Mouse (Mus musculus) stomach, postnatal 0 days (tissue): ENCODE data around the gene Gpbar1. TPM values are rescaled to one million over a fixed set of nuclear protein-coding genes. Genes with fewer than 3 reads are reported as not detected.

Source experiments
- ATAC-seq: fragments of 200-750 bp; cut with Nextera tagmentation; 2 replicates; pipeline ENCODE4 v1.8.0; 2017; ENCODE audit not compliant: low FRiP score, low TSS enrichment
- DNase-seq: peaks from one replicate; pipeline ENCODE4 v3.0.0-alpha.2; 2016; ENCODE audit warnings: low spot score
- H3K27ac ChIP-seq: fragments of 300-500 bp; sonication (generic); replicated peaks from 2 replicates; pipeline ENCODE4 v1.5.1; 2014; ENCODE audit warnings: mild to moderate bottlenecking, control low read depth
- H3K27me3 ChIP-seq: fragments of 300-500 bp; sonication (generic); 2 replicates; pipeline ENCODE4 v1.6.1; 2014; ENCODE audit warnings: low read length; ENCODE audit not compliant: control insufficient read depth, insufficient read depth
- H3K36me3 ChIP-seq: fragments of 300-500 bp; sonication (generic); 2 replicates; pipeline ENCODE4 v1.6.1; 2014; ENCODE audit warnings: low read length, mixed read lengths; ENCODE audit not compliant: control insufficient read depth, insufficient read depth
- H3K4me1 ChIP-seq: fragments of 300-500 bp; sonication (generic); replicated peaks from 2 replicates; pipeline ENCODE4 v1.6.1; 2014; ENCODE audit warnings: antibody characterized with exemption; ENCODE audit not compliant: control insufficient read depth, insufficient read depth
- H3K4me2 ChIP-seq: fragments of 300-500 bp; sonication (generic); replicated peaks from 2 replicates; pipeline ENCODE4 v1.6.1; 2014; ENCODE audit warnings: low read depth, mild to moderate bottlenecking, control low read depth, moderate library complexity
- H3K4me3 ChIP-seq: fragments of 300-500 bp; sonication (generic); 2 replicates; pipeline ENCODE4 v1.5.1; 2014; ENCODE audit warnings: low read depth, low read length, control low read depth
- H3K9ac ChIP-seq: fragments of 300-500 bp; sonication (generic); 2 replicates; pipeline ENCODE4 v1.6.1; 2014; ENCODE audit warnings: mild to moderate bottlenecking, low read length, control low read depth, mixed read lengths
- H3K9me3 ChIP-seq: fragments of 300-500 bp; sonication (generic); 2 replicates; pipeline ENCODE4 v1.6.1; 2016; ENCODE audit warnings: low read length; ENCODE audit not compliant: control insufficient read depth
- CTCF ChIP-seq: IDR thresholded peaks from 2 replicates; pipeline ENCODE4 v1.5.1; 2016; ENCODE audit warnings: antibody characterized with exemption, low read depth, mild to moderate bottlenecking, moderate library complexity
- EP300 ChIP-seq: optimal IDR thresholded peaks from 2 replicates; pipeline ENCODE3; 2016; ENCODE audit warnings: antibody characterized with exemption
- WGBS: fragments of 180-500 bp; shearing (Covaris S2); extraction: QIAGEN DNeasy Blood & Tissue Kit; methylation state at CpG from one replicate; pipeline ENCODE4 v1.1.7; 2014; 5-methylcytosine and 5-hydroxymethylcytosine counted together
- polyA plus RNA-seq: library from polyadenylated mRNA; unstranded; fragments of >200 nt; fragmentation: Nextera tagmentation; extraction: Ambion mirVana; gene quantifications from 2 replicates; pipeline ENCODE4 v1.2.1, GENCODE M21; 2015

Gene Gpbar1
- polyA plus RNA-seq, 1 experiment from 2014 or later: 0.63 TPM

DNA sequence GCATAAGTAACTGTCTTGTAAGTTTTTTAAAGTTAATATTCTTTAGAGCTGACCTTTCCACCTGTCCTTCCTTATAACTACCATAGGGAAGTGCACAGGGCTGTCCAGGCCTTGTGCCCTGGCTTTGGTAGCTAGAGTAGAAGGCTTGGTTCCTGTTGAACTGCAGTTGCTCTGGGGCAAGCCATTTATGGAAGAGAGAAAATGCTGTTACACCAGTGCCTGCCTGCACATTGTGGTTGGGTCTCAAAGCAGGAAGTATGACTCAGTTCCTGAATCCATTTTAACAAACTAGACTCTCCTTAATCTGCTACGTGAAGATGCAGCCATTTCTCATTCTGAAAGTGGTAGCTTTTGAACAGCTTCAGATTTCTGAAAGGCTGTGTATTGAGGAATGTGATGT lies 29.6 kb upstream of the Gpbar1 start:
- 19% methylated on average over 1 of the region's 1 CpGs for WGBS
- Histone ChIP-seq H3K4me3 (no peak overlapping the region), H3K36me3 (peaks cover 17% of the 10 kb centered on the region), H3K4me2 (no peak overlapping the region), H3K27me3 (no peaks in the 10 kb centered on the region), H3K27ac (peak overlapping the region; percentile 81), H3K9ac (0 out of 2 replicates have a peak overlapping the region, but pooled peaks have one; percentile 18), H3K9me3 (no peaks in the 10 kb centered on the region), H3K4me1 (peaks cover 2% of the 10 kb centered on the region; the same call in 1 of the 2 replicates)
- ATAC-seq: peak; percentile 85
- TF ChIP-seq EP300 (no peak), CTCF (no peak)
- peak; percentile 42 for DNase-seq

DNA sequence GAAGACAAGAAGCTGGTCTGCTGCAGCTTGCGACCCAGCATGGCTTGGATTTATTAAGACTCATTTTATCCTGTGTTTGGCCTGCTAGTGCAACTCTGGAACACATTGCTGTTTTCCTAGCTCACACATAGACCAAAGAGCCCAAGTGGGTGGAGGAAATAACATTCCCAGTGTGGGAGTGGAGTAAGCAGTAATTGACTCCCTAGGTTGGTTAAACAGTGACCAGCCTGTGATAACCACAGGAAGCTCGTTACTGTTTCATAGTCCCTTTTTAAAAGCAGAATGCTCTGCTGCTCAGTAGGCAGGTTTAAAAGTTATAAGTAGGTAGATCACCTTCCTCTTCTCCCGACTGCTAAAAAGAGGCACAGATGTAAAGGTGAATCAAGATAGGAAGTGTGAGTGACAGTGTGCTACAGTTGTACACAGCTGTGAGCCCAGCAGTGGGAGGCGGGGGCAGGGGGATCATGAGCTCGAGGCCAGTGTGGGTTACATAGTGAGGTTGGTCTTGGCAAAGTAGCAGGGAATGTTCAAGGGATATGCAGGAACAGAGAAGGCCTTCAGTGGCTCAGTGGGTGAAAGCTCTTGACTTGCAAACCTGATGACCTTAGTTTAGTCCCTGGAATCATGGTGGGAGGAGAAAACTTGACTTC lies 28.9 kb upstream of the Gpbar1 start:
- H3K27ac ChIP-seq: peak overlapping the region; percentile 81
- no peak for TF ChIP-seq EP300
- no peak for TF ChIP-seq CTCF
- peak; percentile 88 for ATAC-seq
- H3K4me3 ChIP-seq: no peak overlapping the region
- H3K4me1 ChIP-seq: peaks cover 2% of the 10 kb centered on the region; the same call in 1 of the 2 replicates
- no peaks in the 10 kb centered on the region for H3K9me3 ChIP-seq
- no peaks in the 10 kb centered on the region for H3K27me3 ChIP-seq
- peak overlapping the region; percentile 41; the same call in 1 of the 2 replicates for H3K9ac ChIP-seq
- peak; percentile 49 for DNase-seq
- H3K4me2 ChIP-seq: no peak overlapping the region
- WGBS: 45% methylated on average over 5 of the region's 5 CpGs
- peaks cover 17% of the 10 kb centered on the region for H3K36me3 ChIP-seq

DNA sequence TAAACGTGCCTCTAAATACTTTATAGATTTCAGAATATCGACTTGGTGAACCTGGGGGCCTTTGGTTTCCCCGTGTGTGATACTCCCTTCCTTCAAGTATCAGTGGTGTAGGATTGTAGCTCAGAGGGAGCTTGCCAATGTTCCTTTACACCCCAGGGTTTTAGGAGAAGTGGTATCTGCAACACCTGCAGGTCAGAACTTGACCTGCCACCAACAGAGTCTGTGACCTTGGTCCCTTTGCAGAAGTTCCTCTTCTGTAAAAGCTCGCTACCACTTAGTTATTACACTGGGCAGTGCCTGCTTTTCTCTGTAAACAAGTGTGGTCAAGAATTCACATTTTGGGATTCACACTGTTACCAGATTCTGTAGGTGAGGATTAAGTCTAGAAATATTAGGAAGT lies 28.3 kb upstream of the Gpbar1 start:
- Histone ChIP-seq H3K4me1 (peaks cover 2% of the 10 kb centered on the region; the same call in 1 of the 2 replicates), H3K27ac (no peak overlapping the region), H3K4me3 (no peak overlapping the region), H3K9ac (no peak overlapping the region), H3K4me2 (no peak overlapping the region), H3K36me3 (peaks cover 17% of the 10 kb centered on the region), H3K27me3 (no peaks in the 10 kb centered on the region), H3K9me3 (no peaks in the 10 kb centered on the region)
- 76% methylated on average over 4 of the region's 4 CpGs for WGBS
- ATAC-seq (no peak), DNase-seq (no peak)
- TF ChIP-seq CTCF: no peak
- TF ChIP-seq EP300: no peak

DNA sequence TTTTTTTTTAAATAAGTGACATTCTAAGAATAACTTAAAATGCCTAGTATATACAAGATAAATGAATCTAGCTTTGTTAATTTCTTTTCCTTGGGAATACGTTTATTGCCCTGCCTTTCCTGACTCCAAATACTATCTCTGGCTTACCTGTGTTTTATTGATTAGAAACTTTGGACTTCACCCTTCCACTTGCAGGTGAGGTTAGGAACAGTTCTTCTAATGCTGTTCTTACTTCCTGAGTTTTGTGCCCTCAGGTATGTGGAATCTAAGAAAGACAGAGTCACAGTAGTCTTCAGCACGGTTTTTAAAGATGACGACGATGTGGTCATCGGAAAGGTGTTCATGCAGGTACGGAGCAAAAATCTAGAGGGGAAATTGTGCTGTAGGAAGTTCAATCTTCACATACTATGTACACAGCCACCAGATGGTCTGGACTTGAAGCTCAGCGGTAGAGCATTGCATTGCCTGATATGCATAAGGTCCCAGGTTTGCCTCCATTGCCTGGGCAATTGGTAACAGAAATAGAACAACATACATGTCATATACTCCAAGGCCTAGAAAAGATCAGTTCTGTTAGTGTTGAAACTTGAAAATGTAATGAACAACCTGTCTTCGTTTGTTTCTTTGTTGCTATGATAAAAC lies 22.5 kb upstream of the Gpbar1 start:
- Histone ChIP-seq H3K9ac (no peak overlapping the region), H3K4me2 (no peak overlapping the region), H3K36me3 (peaks cover 27% of the 10 kb centered on the region), H3K4me3 (no peak overlapping the region), H3K27me3 (no peaks in the 10 kb centered on the region), H3K27ac (no peak overlapping the region), H3K4me1 (no peaks in the 10 kb centered on the region), H3K9me3 (no peaks in the 10 kb centered on the region)
- TF ChIP-seq EP300 (no peak), CTCF (no peak)
- ATAC-seq: no peak
- WGBS: 95% methylated on average over 8 of the region's 8 CpGs
- DNase-seq: no peak

DNA sequence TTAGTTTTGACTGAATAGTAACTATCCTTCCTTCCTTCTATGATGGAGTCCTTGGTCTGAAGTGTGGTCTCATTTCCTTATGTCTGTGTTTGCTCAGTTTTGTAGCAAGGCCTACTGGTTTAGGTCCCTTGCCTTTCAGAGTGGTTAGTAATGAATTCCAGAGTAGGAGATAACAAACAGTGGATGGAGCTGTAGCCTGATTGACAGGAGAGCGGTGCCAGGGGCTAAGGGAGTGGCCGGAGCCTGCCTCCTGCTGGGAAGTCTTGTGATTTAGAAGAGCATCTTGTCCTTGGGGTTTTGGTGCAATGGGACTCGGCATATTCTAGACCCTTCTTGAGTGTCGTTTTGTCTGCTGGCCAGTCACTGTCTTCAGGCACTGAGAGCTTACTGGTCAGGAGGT lies 21.6 kb upstream of the Gpbar1 start:
- peak; percentile 26; the same call in 1 of the 2 replicates for TF ChIP-seq CTCF
- no peak for TF ChIP-seq EP300
- Histone ChIP-seq H3K4me1 (no peaks in the 10 kb centered on the region), H3K9me3 (no peaks in the 10 kb centered on the region), H3K27ac (no peak overlapping the region), H3K4me3 (no peak overlapping the region), H3K4me2 (no peak overlapping the region), H3K27me3 (no peaks in the 10 kb centered on the region), H3K9ac (no peak overlapping the region), H3K36me3 (peaks cover 20% of the 10 kb centered on the region)
- DNase-seq (no peak), ATAC-seq (peak; percentile 60)
- WGBS: 72% methylated on average over 4 of the region's 4 CpGs

DNA sequence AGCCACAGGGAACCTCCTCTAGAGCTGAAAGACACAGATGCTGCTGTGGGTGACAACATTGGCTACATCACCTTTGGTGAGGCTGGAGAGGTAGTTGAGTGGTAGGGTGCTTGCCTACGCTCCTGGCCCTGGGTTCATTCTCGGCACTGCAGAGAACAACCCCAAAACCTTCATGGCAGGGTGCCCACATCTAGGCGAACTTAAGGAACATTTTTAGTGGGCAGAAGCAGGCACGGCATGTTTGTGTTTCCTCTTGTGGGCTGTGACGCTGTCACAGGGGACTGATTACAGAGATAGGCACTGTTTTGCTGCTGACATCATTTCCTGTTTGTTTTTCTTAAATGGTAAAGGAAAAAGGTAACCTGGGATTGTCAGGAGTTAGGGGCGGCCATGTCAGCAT lies 15.8 kb upstream of the Gpbar1 start:
- no peak overlapping the region for H3K9ac ChIP-seq
- ATAC-seq: no peak
- no peak for DNase-seq

More for the DNA sequence above, 15.8 kb upstream of the Gpbar1 start:
- Histone ChIP-seq H3K27ac (no peak overlapping the region), H3K4me3 (no peak overlapping the region), H3K36me3 (peaks cover 43% of the 10 kb centered on the region), H3K9me3 (no peaks in the 10 kb centered on the region), H3K4me1 (no peaks in the 10 kb centered on the region), H3K4me2 (no peak overlapping the region), H3K27me3 (no peaks in the 10 kb centered on the region)
- no peak for TF ChIP-seq EP300
- no peak for TF ChIP-seq CTCF
- WGBS: 86% methylated on average over 6 of the region's 6 CpGs
